Mouse (Mus musculus): Measurements from ENCODE around the gene Ndc80. TPM values are rescaled to one million over a fixed set of nuclear protein-coding genes. Genes with fewer than 3 reads are reported as not detected.
"Not testable (repeated sequence)": the region's sequence is repeated elsewhere in the genome, so short reads cannot be mapped to it uniquely, and the experiment has no call there.

Ndc80 gene
- polyA plus RNA-seq (2012; rRNA removed): 0.19 and 0.20 TPM in 2 replicates

DNA sequence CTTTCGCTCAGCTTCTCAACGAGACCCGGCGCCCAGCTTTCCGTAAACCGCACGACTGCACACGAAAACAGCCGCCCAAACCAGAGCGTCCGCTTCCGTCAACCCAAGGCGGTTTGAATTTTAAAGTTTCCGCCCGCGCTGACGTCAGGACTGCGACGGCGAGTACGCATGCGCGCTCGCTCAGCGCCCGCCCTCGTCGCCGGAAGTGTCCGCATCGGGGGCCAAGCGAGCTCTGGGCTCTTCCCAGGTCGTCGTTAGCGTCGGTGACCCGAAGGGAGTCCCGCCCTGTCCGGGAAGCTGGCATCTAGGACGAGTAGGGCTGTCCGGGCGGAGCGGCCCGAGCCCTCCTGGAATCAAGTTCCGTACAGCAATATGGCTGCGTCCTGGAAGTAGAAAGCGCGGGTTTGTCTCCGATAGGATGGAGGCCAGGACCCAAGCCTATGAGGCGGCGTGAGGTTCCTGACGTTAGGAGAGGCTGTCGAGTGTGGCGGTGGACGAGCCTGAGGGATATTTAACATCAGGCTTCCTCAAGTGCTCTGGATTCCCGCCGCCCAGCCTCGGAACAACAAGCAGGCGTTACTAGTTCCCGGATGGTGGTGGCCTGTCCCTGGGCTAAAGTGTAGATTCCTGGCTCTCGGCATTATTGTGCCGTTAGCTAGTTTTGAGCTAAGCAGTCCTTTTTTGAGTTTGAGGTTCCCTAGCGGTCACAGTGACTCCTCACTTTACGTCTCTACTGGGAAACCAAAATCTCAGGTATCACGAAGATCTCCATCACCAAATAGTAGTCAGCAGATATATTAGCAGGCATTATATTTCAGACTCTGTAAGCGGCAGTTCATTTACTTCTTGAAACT is at the start of gene Ndc80:
Gene Ndc80 (minus strand): TSS at position 147 of the 854 bp plus-strand sequence.
- DNase-seq (ENCODE audit: low read depth): peak; percentile 31

DNA sequence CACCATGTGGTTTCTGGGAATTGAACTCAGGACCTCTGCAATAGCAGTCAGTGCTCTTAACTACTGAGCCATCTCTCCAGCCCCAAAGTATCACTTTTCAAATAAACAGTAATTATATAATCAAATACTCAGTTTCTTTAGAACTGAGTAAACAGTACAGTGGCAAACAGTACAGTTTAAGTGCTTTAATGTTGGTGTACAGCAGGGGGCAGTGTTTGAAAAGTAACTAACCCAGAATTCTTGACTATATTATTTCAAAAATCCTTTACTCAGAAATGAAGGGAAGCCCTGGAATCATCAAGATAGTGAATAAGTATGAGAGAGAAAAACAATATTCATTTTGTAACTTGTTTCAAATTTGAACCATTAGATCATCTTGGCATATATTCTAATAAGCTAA is 35.0 kb upstream of the Ndc80 start:
- DNase-seq (ENCODE audit: low read depth): no peak

DNA sequence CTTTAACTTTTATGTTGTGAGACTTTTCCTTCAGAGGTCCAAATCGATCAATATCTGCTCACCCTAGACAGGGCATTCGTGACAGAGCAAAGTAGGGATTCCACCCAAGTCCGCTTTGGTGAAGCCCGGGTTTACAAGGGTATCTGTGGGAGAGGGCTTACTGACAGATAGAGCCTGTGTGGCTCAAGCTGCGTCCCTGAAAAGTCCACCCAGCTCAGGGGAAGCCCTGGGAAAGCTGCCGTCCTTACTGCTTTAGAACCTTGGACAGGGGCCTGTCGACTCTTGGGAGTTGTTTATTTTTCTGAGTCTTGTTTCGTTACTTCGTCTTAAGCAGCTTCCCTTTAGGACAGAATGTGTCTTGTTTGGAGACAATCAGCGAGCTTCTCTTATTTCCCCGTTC is 26.2 kb upstream of the Ndc80 start:
- DNase-seq (ENCODE audit: low read depth): no peak

DNA sequence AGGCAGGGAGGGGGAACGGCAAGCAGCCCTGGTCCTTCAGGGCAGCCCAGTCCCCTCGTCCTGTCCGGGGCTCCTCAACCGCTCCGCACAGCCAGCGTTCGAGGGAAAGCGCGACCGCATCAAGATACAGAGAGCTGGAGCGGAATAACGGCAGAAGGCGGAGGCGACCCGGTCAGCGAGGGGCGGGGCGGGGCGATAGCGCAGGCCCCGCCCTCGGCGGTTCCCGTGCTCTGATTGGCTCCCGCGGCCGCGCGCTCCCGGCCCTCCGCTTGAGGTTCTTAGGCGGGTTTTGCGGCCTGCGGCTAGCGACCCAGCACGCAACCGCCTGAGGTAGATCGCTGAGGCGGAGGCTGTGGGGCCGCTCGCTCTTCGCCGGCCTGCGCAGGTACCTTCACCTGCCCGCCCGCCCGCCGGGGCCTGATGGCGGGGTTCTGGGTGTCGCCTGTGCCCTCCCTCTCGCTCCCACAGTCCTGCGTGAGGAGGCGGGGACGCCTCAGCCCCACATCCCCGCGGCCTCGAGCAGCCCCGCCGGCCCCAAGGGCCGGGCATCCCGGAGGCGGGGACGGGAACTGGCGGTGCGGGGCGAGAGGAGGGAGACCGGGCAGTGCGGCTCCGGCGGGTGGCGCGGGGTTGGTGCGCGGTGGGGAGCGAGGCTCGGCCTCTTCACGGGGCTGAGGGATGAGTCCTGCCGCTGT is 25.2 kb upstream of the Ndc80 start, which contains the start of gene Spdya:
Gene Spdya (plus strand): TSS at position 305 of the 695 bp plus-strand sequence.
- DNase-seq (ENCODE audit: low read depth): no peak

DNA sequence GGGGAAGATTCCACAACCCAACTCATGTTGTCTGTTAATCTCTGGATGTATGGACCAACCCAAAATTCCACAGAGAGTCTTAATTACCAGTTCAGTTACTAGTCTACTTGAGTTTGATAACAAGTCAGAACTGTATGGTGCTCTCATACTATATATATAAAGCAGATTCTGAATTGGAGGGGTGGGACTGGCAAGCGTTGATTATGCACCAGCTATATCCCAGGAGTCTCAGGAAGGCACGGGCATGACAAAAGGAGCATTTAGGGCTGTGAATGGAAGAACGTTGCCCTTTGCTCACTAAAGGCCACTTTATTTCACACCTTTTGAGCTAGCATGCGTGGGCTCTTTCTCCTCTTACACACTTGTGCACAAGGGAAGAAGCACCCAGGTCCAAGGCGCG is 24.7 kb upstream of the Ndc80 start:
- no peak for DNase-seq (ENCODE audit: low read depth)

DNA sequence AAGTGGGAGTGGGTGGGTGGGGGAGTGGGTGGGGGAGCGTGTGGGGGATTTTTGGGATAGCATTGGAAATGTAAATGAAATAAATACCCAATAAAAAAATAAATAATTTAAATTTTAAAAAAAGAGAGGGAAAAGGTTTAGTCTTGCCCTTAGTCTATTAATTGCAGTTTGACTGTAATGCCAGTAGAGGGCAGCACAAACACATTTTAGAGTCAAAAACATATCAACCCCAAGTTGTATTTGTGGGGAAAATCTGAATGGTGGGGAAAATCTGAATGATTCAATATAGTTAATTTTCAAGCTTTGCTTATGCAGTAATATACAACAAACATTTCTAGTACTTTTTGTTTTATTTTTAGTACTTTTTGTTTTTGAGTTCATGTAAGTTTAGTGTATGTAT is 21.9 kb upstream of the Ndc80 start:
- DNase-seq (ENCODE audit: low read depth): no peak

DNA sequence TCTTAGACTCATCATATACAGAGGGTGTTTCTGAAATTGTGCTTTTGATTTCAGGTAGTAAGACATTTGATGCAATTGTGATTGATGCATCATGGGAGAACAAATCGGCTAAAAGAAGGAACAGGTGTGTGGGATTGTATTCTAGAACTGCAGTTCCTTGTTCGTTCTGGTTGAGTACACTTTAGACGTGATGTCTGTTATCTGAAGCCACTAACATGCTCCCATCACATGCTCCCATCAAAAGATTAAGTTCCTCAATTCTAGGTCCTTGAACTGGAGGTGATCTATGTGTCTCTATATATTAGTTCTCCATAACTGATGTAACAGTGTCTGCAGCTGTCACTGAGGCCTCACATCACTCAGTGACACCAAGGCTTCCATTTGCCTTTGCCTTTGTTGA is 10.5 kb upstream of the Ndc80 start:
- no peak for DNase-seq (ENCODE audit: low read depth)

DNA sequence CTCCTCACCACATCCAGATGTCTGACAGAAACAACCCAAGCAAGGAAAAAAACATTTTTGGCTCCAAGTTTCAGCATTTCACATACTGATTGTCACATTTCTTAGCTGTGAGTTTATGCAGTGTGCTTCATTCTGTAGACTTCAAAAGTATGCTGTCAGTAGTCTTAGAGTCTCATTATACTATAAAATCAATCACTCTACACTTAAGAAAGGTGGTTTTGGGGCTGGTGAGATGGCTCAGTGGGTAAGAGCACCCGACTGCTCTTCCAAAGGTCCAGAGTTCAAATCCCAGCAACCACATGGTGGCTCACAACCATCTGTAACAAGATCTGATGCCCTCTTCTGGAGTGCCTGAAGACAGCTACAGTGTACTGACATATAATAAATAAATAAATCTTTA is 8.9 kb upstream of the Ndc80 start:
- DNase-seq (ENCODE audit: low read depth): not testable (repeated sequence)

DNA sequence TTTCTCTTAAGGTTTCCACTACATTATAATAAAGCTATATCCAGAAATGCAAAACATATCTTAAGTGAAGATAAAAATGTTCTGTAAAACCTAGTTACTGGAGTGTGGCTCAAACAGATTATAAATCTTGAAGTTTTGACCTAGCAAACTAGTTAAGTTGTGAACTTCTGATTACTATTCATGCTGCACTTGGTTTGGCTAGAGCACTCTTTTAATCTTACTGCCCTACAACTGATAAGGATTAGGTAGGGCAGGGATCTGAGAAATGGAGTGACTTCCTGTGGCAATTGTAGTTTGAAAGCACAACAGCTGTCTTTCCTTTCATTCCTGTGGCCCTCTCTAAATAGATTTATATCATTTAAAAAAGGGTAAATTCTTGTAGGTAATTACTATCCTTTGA is 1.4 kb upstream of the Ndc80 start:
- DNase-seq (ENCODE audit: low read depth): no peak

DNA sequence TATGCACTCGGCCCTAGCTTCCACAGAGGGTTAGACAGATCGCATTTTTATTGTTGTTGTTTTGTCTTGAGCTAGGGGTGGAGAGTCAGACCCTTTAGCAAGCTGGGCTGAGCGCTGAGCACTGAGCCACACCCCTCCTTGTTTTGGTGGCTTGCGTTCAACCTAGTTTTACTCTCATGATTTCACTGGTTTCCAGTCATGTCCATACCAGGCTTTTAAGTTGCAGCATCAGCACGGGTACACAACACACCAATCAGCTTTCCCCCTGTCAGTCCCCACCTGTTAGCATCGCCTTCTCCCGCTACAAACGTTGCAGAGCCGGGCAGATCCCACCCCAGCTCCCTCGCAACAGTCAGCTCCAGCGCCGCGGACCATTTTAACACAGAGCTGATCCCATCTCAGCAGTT is 352 bp downstream of the Ndc80 start:
- DNase-seq (ENCODE audit: low read depth): no peak

DNA sequence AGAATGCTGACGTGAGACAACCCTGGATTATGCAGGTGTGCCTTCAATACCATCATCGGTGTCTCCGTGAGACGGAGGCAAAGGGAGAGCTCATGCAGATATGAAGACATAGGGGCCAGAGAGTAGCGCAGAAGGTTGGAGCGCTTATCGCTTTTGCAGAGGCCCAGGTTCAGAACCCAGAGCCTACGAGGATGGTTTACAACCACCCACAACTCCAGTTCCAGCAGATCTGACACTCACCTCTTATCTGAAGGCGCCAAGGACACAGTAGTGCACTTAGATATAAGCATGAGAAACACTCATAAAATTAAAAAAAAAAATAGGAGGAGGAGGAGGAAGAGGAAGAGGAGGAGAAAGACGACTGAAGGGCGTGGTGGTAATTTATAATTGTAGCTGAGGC is 16.4 kb downstream of the Ndc80 start:
- no peak for DNase-seq (ENCODE audit: low read depth)

DNA sequence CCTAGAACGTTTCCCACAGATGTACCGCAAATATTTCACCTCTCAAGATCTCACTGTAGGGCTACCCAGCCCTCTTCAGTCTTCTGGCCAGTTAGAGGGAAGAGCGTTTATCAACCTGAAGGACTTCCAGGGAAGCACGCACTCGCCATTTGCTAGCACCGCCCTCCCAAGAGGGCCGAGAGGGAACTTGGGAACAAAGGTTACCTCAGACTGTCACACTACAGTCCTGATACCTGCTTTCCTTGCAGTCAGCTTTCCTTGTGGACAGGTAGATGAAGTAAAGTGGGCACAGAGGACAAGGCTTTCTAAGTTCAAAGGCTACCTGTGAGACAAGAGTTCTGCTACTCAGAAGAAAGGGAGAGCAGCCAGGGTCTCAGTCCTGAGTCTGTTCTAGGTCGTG is 19.8 kb downstream of the Ndc80 start:
- no peak for DNase-seq (ENCODE audit: low read depth)

DNA sequence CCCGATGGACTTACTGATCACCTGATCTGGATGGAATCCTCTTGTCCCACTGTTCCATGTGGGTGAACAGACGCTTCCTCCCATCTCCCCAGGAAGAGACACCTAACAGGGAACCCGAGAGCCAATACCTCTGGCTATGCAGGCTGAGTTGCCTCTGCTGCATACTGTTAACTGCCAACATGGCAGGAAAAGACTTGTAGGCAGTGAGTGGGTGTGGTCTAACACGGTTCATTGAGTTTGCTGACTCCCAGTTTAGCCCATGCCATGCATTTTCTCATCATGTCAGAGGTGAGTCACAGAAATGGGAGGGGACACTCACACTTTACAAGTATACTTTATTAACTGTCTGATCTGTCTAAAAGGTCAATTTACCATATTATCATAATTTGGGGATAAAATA is 30.9 kb downstream of the Ndc80 start:
- DNase-seq (ENCODE audit: low read depth): peak; percentile 27

DNA sequence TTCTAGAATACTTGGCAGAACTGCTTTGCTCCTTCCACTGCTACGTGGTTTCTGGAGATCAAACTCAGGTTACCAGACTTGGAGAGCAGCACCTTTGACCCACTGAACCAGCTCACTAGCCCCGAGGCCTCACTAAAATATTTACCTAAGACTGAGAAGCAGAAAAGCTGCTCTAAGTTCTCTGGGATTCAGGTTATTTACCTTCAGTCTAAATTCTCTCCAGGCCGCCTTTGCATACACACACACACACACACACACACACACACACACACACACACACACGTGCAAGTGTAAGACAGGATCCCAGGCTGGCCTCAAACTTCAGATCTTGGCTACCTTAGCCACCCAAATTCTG is 35.3 kb downstream of the Ndc80 start:
- DNase-seq (ENCODE audit: low read depth): no peak

DNA sequence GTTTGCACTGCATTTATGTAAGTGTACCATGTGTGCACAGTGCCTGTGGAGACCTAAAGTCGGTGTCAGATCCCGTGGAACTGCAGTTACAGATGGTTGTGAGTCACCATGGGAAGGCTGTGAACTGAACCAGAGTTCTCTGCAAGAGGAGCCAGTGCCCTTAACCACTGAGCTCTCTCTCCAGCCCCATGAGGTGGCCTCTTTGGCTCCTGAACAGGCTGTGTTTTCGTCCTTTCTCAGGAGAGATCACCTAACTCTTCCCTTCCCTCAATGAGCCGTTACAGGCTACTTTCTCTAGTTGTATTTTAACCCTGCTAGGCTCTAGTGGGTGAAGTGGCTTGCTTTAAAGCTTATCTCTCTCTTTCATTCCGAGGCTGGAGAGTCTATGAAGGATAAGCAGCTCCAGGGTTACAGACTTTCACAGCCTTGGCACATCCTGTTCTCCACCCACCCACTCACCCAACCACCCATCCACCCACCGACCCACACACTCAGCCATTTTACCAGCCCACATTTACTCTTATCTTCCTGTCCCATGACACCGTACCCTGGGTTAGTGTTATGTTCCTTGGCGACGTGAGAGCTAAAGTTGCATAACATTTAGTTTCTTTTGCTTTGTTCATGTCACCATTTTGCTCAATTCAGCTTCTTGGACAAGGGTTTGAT is 35.9 kb downstream of the Ndc80 start:
- peak; percentile 79 for DNase-seq (ENCODE audit: low read depth)

DNA sequence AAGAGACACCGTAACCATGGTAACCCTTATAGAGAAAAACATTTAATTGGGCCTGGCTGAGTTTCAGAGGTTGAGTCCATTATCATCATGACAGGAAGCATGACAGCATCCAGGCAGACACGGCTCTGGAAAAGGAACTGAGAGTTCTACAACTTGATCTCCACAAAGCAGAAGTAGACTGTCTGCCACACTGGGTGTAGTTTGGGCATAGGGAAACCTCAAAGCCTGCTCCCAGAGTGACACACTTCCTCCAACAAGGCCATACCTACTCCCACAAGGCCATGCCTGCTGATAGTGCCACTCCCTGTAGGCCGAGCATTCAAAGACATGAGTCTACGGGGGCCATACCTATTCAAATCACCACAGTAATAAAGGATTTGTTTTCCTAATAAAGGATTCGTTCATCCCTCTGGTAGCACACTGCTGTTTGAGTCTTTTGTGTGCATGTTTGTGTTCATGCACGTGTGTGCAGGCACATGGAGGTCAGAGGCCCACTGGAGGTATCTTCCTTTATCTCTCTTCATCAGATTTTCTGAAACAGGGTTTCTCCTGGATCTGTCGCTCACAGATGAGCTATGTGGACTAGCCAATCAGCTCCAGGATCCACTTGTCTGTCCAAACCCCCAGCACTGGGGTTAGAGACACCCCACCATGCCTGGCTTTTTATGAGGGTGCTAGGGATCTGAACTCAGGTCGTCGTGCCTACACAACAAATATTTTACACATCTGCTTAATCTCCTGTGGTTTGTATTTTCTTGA is 36.8 kb downstream of the Ndc80 start:
- no peak for DNase-seq (ENCODE audit: low read depth)

DNA sequence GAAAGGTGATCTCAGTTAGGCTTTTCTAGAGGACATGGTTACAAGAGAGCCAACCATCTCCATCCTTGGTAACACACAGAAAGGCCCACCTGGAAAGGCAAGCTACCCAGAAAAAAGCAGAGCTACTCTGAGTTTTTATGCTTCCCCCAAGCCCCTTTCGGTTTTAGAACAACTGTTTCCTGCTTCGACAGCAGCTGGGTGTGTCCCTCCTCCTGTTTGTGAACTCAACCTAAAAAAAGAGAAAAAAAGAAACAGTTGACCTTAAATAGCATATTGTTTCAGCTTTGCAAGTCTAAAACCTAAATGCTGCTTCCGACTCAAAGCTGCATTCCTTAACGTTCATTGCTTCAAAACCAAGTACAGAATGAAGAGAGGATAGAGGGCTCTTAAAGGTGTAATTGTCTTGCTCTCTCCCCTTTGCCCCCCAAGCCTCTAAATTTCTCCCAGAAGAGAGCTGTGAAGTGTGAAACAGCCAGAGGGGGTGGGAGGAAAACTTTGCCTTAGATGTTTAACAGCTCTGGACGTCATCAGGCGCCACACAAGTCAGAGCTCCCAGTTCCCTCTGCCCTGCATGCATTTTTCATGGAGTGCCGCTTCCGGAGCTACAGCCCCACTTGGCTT is 40.3 kb downstream of the Ndc80 start:
- no peak for DNase-seq (ENCODE audit: low read depth)

DNA sequence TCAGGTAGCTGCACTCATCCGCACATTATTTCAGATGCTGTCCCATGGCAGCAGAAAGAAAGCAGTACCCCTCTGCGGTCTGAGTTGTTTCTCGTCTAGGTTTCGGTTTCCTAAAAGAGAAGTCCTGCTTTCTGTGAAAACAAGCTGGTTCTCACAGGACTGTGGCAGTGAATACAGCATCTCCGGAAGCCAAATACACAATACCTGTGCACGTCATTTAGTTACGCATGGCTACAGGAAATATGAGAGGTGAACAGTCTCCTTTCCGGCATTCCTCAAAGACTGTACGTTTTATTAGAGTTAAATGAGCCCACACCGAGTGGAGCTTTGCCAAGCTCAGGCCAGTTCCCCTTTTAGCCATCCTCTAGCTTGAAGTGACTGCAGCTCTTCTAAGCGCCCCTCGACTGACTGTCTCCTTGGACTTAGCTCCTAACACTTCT is 40.8 kb downstream of the Ndc80 start:
- DNase-seq (ENCODE audit: low read depth): no peak

DNA sequence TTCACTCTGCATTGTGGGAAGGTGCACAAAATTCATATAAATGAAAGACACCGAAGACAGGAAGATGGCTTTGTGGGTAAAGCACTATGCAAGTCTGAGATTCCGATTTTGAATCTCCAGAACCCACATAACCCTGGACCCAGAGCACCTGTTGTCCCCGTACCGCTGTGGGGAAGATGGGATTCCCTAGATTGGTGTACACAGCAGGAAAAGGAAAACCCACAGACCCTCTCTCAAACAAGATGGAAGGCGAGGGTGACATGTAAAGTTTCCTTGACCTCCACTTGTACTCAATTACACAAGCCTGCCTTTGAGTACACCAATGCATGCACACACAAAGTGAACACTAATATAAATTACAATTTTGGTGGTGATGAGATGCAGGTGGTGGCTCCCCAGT is 41.9 kb downstream of the Ndc80 start:
- no peak for DNase-seq (ENCODE audit: low read depth)

DNA sequence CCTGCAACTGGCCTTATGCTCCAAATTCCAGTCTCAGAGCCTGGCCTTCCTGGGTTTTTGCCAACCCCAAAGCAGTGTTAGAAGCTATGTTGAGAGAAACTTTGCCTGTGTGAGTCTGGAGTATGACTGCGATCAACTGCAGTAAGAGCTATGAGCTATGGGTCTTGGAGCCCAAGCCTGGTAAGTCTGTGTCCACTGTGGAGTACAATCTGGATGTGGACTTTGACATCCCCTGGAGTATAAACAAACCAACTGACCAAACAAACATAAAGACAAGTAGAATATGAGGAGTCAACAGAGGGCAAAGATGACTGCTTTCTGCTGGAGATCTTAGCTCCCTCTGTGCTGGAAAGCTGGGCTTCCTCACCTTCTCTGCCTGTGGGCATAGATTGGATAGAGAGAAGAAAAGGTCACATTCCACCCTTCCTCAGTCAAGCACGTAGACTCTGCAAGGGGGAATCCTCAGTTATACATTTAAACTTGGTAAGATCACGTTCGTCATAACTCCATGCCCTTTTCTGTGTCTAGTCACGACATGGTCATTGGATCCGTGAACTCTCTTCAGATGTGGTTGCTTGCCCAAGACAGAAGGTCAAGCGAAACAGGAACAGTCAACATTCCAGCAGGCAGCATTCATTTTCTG is 43.1 kb downstream of the Ndc80 start:
- DNase-seq (ENCODE audit: low read depth): no peak

DNA sequence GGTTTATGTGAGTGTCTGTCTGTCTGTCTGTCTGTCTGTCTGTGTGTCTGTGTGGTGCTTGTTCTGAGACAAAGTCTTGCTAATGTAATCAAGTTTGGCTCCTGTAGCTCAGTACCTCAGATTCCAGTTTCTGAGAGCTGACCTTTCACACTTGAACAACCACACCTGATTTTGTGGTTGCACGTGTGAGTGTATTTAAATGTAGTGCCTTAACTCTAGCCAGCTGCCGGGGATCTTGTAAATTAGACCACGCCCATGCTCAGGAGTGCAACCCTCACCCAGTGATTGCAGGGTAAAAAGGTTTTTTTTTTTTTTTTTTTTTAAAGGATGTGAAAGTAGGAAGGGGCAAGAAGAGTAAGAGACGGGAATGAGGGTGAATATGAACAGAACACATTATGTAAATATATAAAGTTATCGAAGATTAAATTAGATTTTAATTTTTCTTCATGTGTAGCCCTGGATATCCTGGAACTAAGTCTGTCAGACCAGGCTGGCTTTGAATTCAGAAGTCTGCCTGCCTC is 47.2 kb downstream of the Ndc80 start:
- no peak for DNase-seq (ENCODE audit: low read depth)
